Comparison of ENCODE assay signal across 8 mouse cellular contexts in the genomic region with DNA sequence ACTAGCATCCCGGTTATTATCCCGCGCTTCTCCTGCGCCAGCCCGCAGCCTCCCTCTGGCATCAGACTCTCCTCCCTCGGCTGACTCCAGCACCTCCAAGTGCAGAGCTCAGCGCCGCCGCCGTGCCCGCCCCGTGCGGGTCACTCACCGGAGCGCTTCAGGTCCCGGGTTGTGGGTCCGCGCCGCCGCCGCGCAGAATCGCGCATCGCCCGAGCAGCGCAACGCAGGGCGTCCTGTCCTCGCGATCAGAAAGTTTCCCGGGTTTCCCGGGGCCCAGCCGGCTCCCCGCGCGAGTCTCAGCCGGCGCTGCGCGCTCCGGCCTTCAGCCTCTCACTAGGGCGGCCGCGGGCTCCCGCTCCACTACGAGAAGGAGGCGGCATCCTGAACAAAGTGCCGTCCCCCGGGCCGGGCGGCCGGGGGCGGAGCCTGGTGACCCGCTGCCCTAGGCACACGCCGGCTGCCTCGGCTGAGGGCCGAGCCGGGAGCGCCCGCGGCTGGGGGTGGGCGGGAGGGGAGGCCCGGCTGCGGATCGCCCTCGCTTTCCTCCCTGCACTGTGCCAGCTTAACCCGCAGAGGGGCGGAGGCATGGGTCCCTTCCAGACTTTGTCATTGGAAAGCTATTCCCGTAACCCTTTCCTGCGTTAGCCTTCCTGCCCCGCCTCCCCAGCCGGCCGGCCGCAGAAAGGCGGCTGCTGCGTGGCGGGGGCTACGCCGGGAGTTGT. TPM values are rescaled to one million over a fixed set of nuclear protein-coding genes. Genes with fewer than 3 reads are reported as not detected.
A peak's percentile ranks its signal among the peaks of the same experiment; 100 is the strongest.
DNase-seq lines count a peak whose midpoint lies in the region; ATAC-seq and TF ChIP-seq lines count a peak whose summit lies in the region.

No protein-coding gene starts in this region.

- H3K27me3 ChIP-seq in hindbrain, embryonic 13.5 days, result peaks cover 44% of the 10 kb centered on the region
- H3K27me3 ChIP-seq in liver, adult 2 months (ENCODE audit: control insufficient read depth, insufficient read depth, low read length), result 0 out of 2 replicates have a peak, but pooled peaks cover 2% of the 10 kb centered on the region
- H3K27me3 ChIP-seq in midbrain, embryonic 16.5 days (ENCODE audit: control insufficient read depth, insufficient read depth, low read depth, low read length), result peaks cover 6% of the 10 kb centered on the region; the same call in 1 of the 2 replicates
- H3K27me3 ChIP-seq in testis, adult 2 months (ENCODE audit: control insufficient read depth, insufficient read depth, low read length), result peaks cover 5% of the 10 kb centered on the region; the same call in 1 of the 2 replicates

- TF ChIP-seq POLR2A in liver, adult 2 months (IDR thresholded peaks at IDR 0.05; ENCODE audit: extremely low read depth, insufficient read depth, low read length), result peak; percentile 49; the same call in 1 of the 2 replicates
- no peak for TF ChIP-seq POLR2A in testis, adult 2 months (IDR thresholded peaks at IDR 0.05; ENCODE audit: control insufficient read depth, low read depth, low read length)

- H3K4me1 ChIP-seq in hindbrain, embryonic 13.5 days (replicated peaks), result peaks cover 37% of the 10 kb centered on the region
- H3K4me1 ChIP-seq in liver, adult 2 months (ENCODE audit: control insufficient read depth, insufficient read depth, low read length), result no peaks in the 10 kb centered on the region
- H3K4me1 ChIP-seq in midbrain, embryonic 16.5 days (ENCODE audit: control insufficient read depth, insufficient read depth, low read length), result peaks cover 14% of the 10 kb centered on the region
- H3K4me1 ChIP-seq in testis, adult 2 months (ENCODE audit: control insufficient read depth, insufficient read depth, low read length), result peaks cover 10% of the 10 kb centered on the region

- peak overlapping the region; percentile 99 for H3K4me2 ChIP-seq in hindbrain, embryonic 13.5 days
- H3K4me2 ChIP-seq in midbrain, embryonic 16.5 days (ENCODE audit: low read length), result peak overlapping the region; percentile 98

- H3K27ac ChIP-seq in left cerebral cortex, adult 2 months, result peak overlapping the region; percentile 70
- H3K27ac ChIP-seq in hindbrain, embryonic 13.5 days, result peak overlapping the region; percentile 79
- H3K27ac ChIP-seq in liver, adult 2 months (replicated peaks; ENCODE audit: insufficient read depth, low read depth, low read length), result peak overlapping the region; percentile 66
- peak overlapping the region; percentile 41; the same call in 1 of the 2 replicates for H3K27ac ChIP-seq in midbrain, embryonic 16.5 days (ENCODE audit: low read length)
- H3K27ac ChIP-seq in testis, adult 2 months (ENCODE audit: control insufficient read depth, insufficient read depth, low read depth, low read length), result no peak overlapping the region

- no peaks in the 10 kb centered on the region for H3K36me3 ChIP-seq in hindbrain, embryonic 13.5 days
- no peaks in the 10 kb centered on the region for H3K36me3 ChIP-seq in liver, adult 2 months (ENCODE audit: control insufficient read depth, insufficient read depth, low read length)
- no peaks in the 10 kb centered on the region for H3K36me3 ChIP-seq in midbrain, embryonic 16.5 days (ENCODE audit: control insufficient read depth, insufficient read depth, low read length)
- no peaks in the 10 kb centered on the region for H3K36me3 ChIP-seq in testis, adult 2 months (ENCODE audit: control insufficient read depth, insufficient read depth, low read length)

- H3K9ac ChIP-seq in hindbrain, embryonic 13.5 days, result peak overlapping the region; percentile 84
- peak overlapping the region; percentile 84 for H3K9ac ChIP-seq in liver, adult 2 months (ENCODE audit: low read depth, low read length)
- peak overlapping the region; percentile 72 for H3K9ac ChIP-seq in midbrain, embryonic 16.5 days (ENCODE audit: low read depth, low read length)

- DNase-seq in left cerebral cortex, adult 2 months (ENCODE audit: extremely low spot score in 1 of 2, low spot score in 2 of 2), result peak; percentile 44 to 49
- DNase-seq in left cerebral cortex, adult 11 months (ENCODE audit: low spot score), result no peak
- DNase-seq in cerebellum, adult 18-20 months, result peak; percentile 41 to 60
- DNase-seq in gastrocnemius, adult 18-20 months (ENCODE audit: low spot score), result peak; percentile 82
- DNase-seq in liver, adult 2 months (ENCODE audit: extremely low read depth, low read depth, low spot score), result peak; percentile 56

- TF ChIP-seq CTCF in left cerebral cortex, adult 2 months (IDR thresholded peaks at IDR 0.05), result no peak
- no peak for TF ChIP-seq CTCF in liver, adult 2 months (IDR thresholded peaks at IDR 0.05; ENCODE audit: low read depth, low read length)
- no peak for TF ChIP-seq CTCF in testis, adult 2 months (IDR thresholded peaks at IDR 0.05; ENCODE audit: control insufficient read depth, insufficient read depth, insufficient replicate concordance, low read depth, low read length)

- peak overlapping the region; percentile 56 for H3K4me3 ChIP-seq in left cerebral cortex, adult 2 months
- peak overlapping the region; percentile 72 for H3K4me3 ChIP-seq in hindbrain, embryonic 13.5 days
- peak overlapping the region; percentile 57 for H3K4me3 ChIP-seq in liver, adult 2 months (ENCODE audit: insufficient read depth, low read depth, low read length)
- peak overlapping the region; percentile 60 for H3K4me3 ChIP-seq in midbrain, embryonic 16.5 days (ENCODE audit: low read depth, low read length)
- peak overlapping the region; percentile 65 for H3K4me3 ChIP-seq in testis, adult 2 months (ENCODE audit: control insufficient read depth, low read depth, low read length)

- WGBS in hindbrain, embryonic 13.5 days, result under 1% methylated on average over 67 of the region's 81 CpGs
- WGBS in liver, adult 2 months, result under 1% methylated on average over 81 of the region's 81 CpGs
- WGBS in midbrain, embryonic 16.5 days, result 0% methylated on average over 75 of the region's 81 CpGs

- peak; percentile 84 for ATAC-seq in hindbrain, embryonic 13.5 days (ENCODE audit: low FRiP score)
- peak; percentile 77 for ATAC-seq in midbrain, embryonic 16.5 days

- H3K79me2 ChIP-seq in liver, adult 2 months (ENCODE audit: control insufficient read depth, insufficient read depth, low read length), result no peaks in the 10 kb centered on the region

- H3K9me3 ChIP-seq in hindbrain, embryonic 13.5 days, result no peaks in the 10 kb centered on the region
- no peaks in the 10 kb centered on the region for H3K9me3 ChIP-seq in midbrain, embryonic 16.5 days (replicated peaks; ENCODE audit: control insufficient read depth, low read length, poor library complexity, severe bottlenecking)

- intact Hi-C loops in left cerebral cortex, adult 2 months (cut with DNase I), result no loop called here

RNA-seq across cellular contexts. Expression of a gene that starts 31.9 kb away (rescaled TPM):
- 100 to 1,000 TPM; 208 to 212 TPM for total RNA-seq in left cerebral cortex, adult 2 months (2021)
- total RNA-seq in gastrocnemius, adult 18-20 months (2021), result 10 to 100 TPM; 21.6 to 31.7 TPM
- polyA plus RNA-seq in hindbrain, embryonic 13.5 days (2015; fragmentation: Nextera tagmentation; extraction: Ambion mirVana), result 22.9 and 25.3 TPM in 2 replicates
- 11.9 and 12.2 TPM in 2 replicates for total RNA-seq in liver, adult 2 months (2014; rRNA removed)
- polyA plus RNA-seq in liver, adult 2 months (2012; rRNA removed), result 12.1 and 13.7 TPM in 2 replicates
- 11.4 and 13.1 TPM in 2 replicates for polyA plus RNA-seq in midbrain, embryonic 16.5 days (2015; fragmentation: Nextera tagmentation; extraction: Ambion mirVana)
- polyA plus RNA-seq in testis, adult 2 months (2012; rRNA removed), result 28.9 and 54.8 TPM in 2 replicates
